Mouse (Mus musculus): ENCODE results near the gene Thoc7. TPM values are rescaled to one million over a fixed set of nuclear protein-coding genes. Genes with fewer than 3 reads are reported as not detected.

Gene Thoc7
- polyA plus RNA-seq, 1 experiment from 2014 or later = 146 TPM

Other genes with a start within 250 kb of the Thoc7 start
- gene Gm281, start 47.4 kb downstream of the Thoc7 start, polyA plus RNA-seq (2015; fragmentation: Nextera tagmentation; extraction: Ambion mirVana) = not detected in 2 replicates
- gene Atxn7, start 412 bp downstream of the Thoc7 start, polyA plus RNA-seq (2015; fragmentation: Nextera tagmentation; extraction: Ambion mirVana) = 2.7 and 3.1 TPM in 2 replicates
- 165 and 188 TPM in 2 replicates for gene Psmd6, start 159.1 kb upstream of the Thoc7 start, polyA plus RNA-seq (2015; fragmentation: Nextera tagmentation; extraction: Ambion mirVana)
- gene Olfr720, start 225.0 kb upstream of the Thoc7 start, polyA plus RNA-seq (2015; fragmentation: Nextera tagmentation; extraction: Ambion mirVana) = not detected in 2 replicates